8 mouse cellular contexts compared by ENCODE assay signal in genomic region chr2:92433578-92434374, GRCm38 (mm10). TPM values are rescaled to one million over a fixed set of nuclear protein-coding genes. Genes with fewer than 3 reads are reported as not detected.
DNase-seq lines count a peak whose midpoint lies in the region; ATAC-seq lines count a peak whose summit lies in the region.

Gene Cry2, minus strand, starts transcription at chr2:92434043.

- H3K9me3 ChIP-seq in hindbrain, embryonic 15.5 days, result no peaks in the 10 kb centered on the region

- under 1% methylated on average over 75 of the region's 76 CpGs for WGBS in hindbrain, embryonic 15.5 days

- peak; percentile 97 for DNase-seq in T-cell, adult 2 months (ENCODE audit: low spot score)
- peak; percentile 98 to 99 for DNase-seq in cerebellum, postnatal 36 days
- DNase-seq in frontal cortex, postnatal 36 days (ENCODE audit: low spot score in 2 of 2), result peak; percentile 98 to 99
- DNase-seq in left cerebral cortex, adult 11 months (ENCODE audit: low spot score), result peak; percentile 99
- DNase-seq in lung, postnatal 4 days, result peak; percentile 99
- DNase-seq in retina, postnatal 7 days (ENCODE audit: low read depth, low spot score), result peak; percentile 99
- peak; percentile 88 for DNase-seq in urinary bladder, adult 2 months (ENCODE audit: low spot score)

- peak within 1 kb of the TSS; percentile 88 for H3K27ac ChIP-seq in hindbrain, embryonic 15.5 days (replicated peaks)

- peaks cover 5% of the 10 kb centered on the region; the same call in 1 of the 2 replicates for H3K27me3 ChIP-seq in hindbrain, embryonic 15.5 days

- H3K4me3 ChIP-seq in hindbrain, embryonic 15.5 days, result peak within 1 kb of the TSS; percentile 83

- H3K9ac ChIP-seq in hindbrain, embryonic 15.5 days, result peak within 1 kb of the TSS; percentile 76

- H3K36me3 ChIP-seq in hindbrain, embryonic 15.5 days, result no peaks in the 10 kb centered on the region

- H3K4me2 ChIP-seq in hindbrain, embryonic 15.5 days, result peak within 1 kb of the TSS; percentile 88

- peaks cover 55% of the 10 kb centered on the region for H3K4me1 ChIP-seq in hindbrain, embryonic 15.5 days (replicated peaks)

- peak; percentile 97 for ATAC-seq in hindbrain, embryonic 15.5 days (ENCODE audit: low FRiP score, low read depth)

RNA-seq across cellular contexts. Expression of gene Cry2, which starts in this region (rescaled TPM):
- polyA plus RNA-seq in hindbrain, embryonic 15.5 days (2015; fragmentation: Nextera tagmentation; extraction: Ambion mirVana), result 41.1 and 47.9 TPM in 2 replicates
- polyA plus RNA-seq in urinary bladder, adult 2 months (2012; rRNA removed), result 36.2 and 36.7 TPM in 2 replicates

Comparison
In these comparisons a context has a peak if more than half of its experiments do, and no peak if none do; other contexts are left out.
1. Peak in every context shown above with its lines: DNase-seq, ATAC-seq, H3K4me3 ChIP-seq and H3K27ac ChIP-seq.